Mouse (Mus musculus): ENCODE data around the gene Chrdl2.
"Not testable (repeated sequence)": the region's sequence is repeated elsewhere in the genome, so short reads cannot be mapped to it uniquely, and the experiment has no call there.

Gene Chrdl2

GRCm38 (mm10) chr7:100036050-100036449 lies 30.1 kb downstream of the Chrdl2 start:
- DNase-seq (ENCODE audit: low spot score in 2 of 2), result no peak

GRCm38 (mm10) chr7:100036495-100036894 lies 30.5 kb downstream of the Chrdl2 start:
- no peak for DNase-seq (ENCODE audit: low spot score in 2 of 2)

GRCm38 (mm10) chr7:100042120-100042519 lies 36.1 kb downstream of the Chrdl2 start:
- no peak for DNase-seq (ENCODE audit: low spot score in 2 of 2)

- DNase-seq (ENCODE audit: low spot score in 2 of 2), result no peak
These were observed 37.1 kb downstream of the Chrdl2 start for GRCm38 (mm10) chr7:100043096-100043495.

- no peak for DNase-seq (ENCODE audit: low spot score in 2 of 2)
These were observed 37.6 kb downstream of the Chrdl2 start for GRCm38 (mm10) chr7:100043605-100044031.

GRCm38 (mm10) chr7:100046486-100046885 lies 40.5 kb downstream of the Chrdl2 start:
- DNase-seq (ENCODE audit: low spot score in 2 of 2), result no peak

- DNase-seq (ENCODE audit: low spot score in 2 of 2), result no peak
These were observed 45.9 kb downstream of the Chrdl2 start for GRCm38 (mm10) chr7:100051904-100052303.

GRCm38 (mm10) chr7:100052991-100053390 lies 47.0 kb downstream of the Chrdl2 start:
- DNase-seq (ENCODE audit: low spot score in 2 of 2), result not testable (repeated sequence)

GRCm38 (mm10) chr7:100073959-100074358 lies 68.0 kb downstream of the Chrdl2 start:
- DNase-seq (ENCODE audit: low spot score in 2 of 2), result no peak

GRCm38 (mm10) chr7:100076296-100076695 lies 70.3 kb downstream of the Chrdl2 start:
- no peak for DNase-seq (ENCODE audit: low spot score in 2 of 2)

- no peak for DNase-seq (ENCODE audit: low spot score in 2 of 2)
These were observed 71.1 kb downstream of the Chrdl2 start for GRCm38 (mm10) chr7:100077071-100077470.

GRCm38 (mm10) chr7:100080087-100080781 lies 74.3 kb downstream of the Chrdl2 start:
- DNase-seq (ENCODE audit: low spot score in 2 of 2), result no peak

- DNase-seq (ENCODE audit: low spot score in 2 of 2), result no peak
These were observed 76.9 kb downstream of the Chrdl2 start for GRCm38 (mm10) chr7:100082836-100083235.

GRCm38 (mm10) chr7:100083812-100084211 lies 77.8 kb downstream of the Chrdl2 start:
- DNase-seq (ENCODE audit: low spot score in 2 of 2), result no peak

Measured in spleen, postnatal 36 days (tissue).